ENCODE assay signal across 7 mouse cellular contexts in genomic region chr5:129416425-129416824, GRCm38 (mm10).
DNase-seq lines count a peak whose midpoint lies in the region; TF ChIP-seq lines count a peak whose summit lies in the region.

No protein-coding gene starts in this region.

- H3K27me3 ChIP-seq in limb, embryonic 10.5 days (ENCODE audit: low read depth, poor library complexity, severe bottlenecking) = no peaks in the 10 kb centered on the region

- peaks cover 17% of the 10 kb centered on the region for H3K4me1 ChIP-seq in limb, embryonic 10.5 days

- no peaks in the 10 kb centered on the region for H3K36me3 ChIP-seq in limb, embryonic 10.5 days

- peak; percentile 19 for DNase-seq in layer of hippocampus, adult 9-11 months
- no peak for DNase-seq in layer of hippocampus, adult 8-10 months (ENCODE audit: low spot score in 2 of 2)
- DNase-seq in brain, embryonic 14.5 days (ENCODE audit: low read depth) = peak; percentile 45
- DNase-seq in cerebellum, postnatal 14 days = peak; percentile 70 to 72
- DNase-seq in lung, postnatal 10 days = peak; percentile 47
- DNase-seq in right cerebral cortex, postnatal 14 days = no peak
- DNase-seq in limb, embryonic 10.5 days (ENCODE audit: low spot score) = no peak

- WGBS in limb, embryonic 10.5 days = 29% methylated on average over 3 of the region's 3 CpGs

- H3K4me3 ChIP-seq in limb, embryonic 10.5 days = no peak overlapping the region

- peak; percentile 26; the same call in 1 of the 2 replicates for TF ChIP-seq CTCF in brain, embryonic 14.5 days (IDR thresholded peaks at IDR 0.05; ENCODE audit: borderline replicate concordance, extremely low read depth, insufficient read depth, insufficient read length)

- H3K27ac ChIP-seq in limb, embryonic 10.5 days = no peak overlapping the region

- H3K9me3 ChIP-seq in limb, embryonic 10.5 days (replicated peaks) = no peaks in the 10 kb centered on the region

- TF ChIP-seq POLR2A in brain, embryonic 14.5 days (IDR thresholded peaks at IDR 0.05; ENCODE audit: borderline replicate concordance, extremely low read depth, insufficient read depth, insufficient read length, poor library complexity, severe bottlenecking) = no peak

Comparison
In these comparisons a context has a peak if more than half of its experiments do, and no peak if none do; other contexts are left out.
1. DNase-seq: peak in layer of hippocampus, adult 9-11 months (single experiment), brain, embryonic 14.5 days (single experiment), cerebellum, postnatal 14 days (2 of 2) and lung, postnatal 10 days (single experiment); none in layer of hippocampus, adult 8-10 months (0 of 2), right cerebral cortex, postnatal 14 days (single experiment) and limb, embryonic 10.5 days (single experiment).